Mouse (Mus musculus) common myeloid progenitor, adult 5-6 weeks (primary cell): ENCODE data around the gene Tyrp1. TPM values are rescaled to one million over a fixed set of nuclear protein-coding genes. Genes with fewer than 3 reads are reported as not detected.

Source experiments
- ATAC-seq: replicated peaks from 2 replicates; pipeline ENCODE4 v1.8.0; 2016; ENCODE audit warnings: low read depth, mild to moderate bottlenecking, moderate TSS enrichment, inconsistent platforms; ENCODE audit not compliant: poor library complexity, severe bottlenecking
- total RNA-seq: library from RNA; stranded (forward); fragments of 200-1000, 187-1606 nt; gene quantifications from 2 replicates; pipeline ENCODE4 v1.2.3, GENCODE M21; 2017

The Tyrp1 gene
- total RNA-seq, 1 experiment from 2014 or later, result not detected

DNA sequence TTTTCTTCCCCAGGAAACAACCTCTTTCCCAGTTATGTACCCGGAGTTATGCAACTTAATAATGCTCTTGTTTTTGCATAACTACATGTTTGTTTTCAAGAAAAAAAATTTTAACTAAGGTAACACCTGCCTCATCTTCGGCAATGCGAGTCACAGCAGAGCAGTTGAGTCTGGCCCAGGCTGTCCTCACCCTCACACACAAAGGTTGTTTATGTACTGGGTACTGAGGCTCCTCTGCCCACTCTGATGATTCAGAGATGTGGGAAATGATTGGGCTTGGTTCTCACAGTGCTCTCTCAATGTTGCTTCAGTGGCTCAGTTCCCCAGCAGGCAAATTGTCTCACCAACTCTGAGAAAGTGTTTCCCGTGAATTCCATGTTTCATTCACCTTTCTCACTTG, 52.7 kb downstream of the Tyrp1 start:
- no peak for ATAC-seq

DNA sequence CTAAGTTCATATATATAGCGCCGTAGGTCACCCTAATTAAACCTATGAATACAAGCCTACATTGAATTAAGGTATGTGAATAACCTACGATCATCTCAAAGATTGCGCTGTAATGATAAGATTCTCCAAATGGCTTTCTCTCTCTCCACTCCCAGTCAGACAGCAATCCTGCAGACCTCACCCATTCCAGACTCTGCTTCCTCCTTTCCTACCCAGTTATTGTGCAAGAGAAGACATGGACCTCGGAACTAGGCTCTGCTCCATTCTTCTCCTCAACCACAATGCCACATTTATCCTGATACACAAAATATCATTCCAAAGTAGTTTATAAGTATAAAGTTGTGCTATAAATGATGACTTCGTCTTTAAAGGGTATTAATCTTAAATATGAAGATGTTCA, 57.1 kb downstream of the Tyrp1 start:
- ATAC-seq, result no peak

DNA sequence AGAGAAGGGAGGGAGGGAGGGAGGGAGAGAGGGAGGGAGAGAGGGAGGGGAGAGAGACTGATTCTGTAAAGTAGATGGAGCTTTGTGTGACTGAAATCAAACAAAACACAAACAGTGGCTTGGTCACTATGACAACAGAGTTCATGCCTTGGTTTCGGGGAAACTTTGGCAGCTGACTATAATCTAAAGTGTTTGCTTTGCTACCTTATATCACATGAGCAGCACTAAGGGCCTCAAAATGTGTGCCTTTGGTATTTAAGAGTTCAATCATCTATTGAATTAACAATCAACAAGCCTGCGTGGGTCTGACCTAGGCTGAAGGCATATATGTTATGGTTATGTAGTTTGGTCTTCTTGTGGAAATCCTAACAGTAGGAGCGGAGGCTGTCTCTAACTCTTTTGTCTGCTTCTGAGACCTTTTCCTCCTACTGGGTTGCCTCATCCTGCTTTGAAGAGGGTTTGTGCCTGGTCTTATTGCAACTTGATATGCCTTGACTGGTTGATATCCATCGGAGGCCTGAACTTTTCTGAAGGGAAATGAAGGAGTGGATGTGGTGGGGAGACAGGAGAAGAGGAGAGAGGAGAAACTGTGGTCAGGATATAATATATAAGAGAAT, 61.5 kb downstream of the Tyrp1 start:
- no peak for ATAC-seq

Other genes starting within 250 kb of the Tyrp1 start
- not detected in 2 replicates for gene Lurap1l, start 76.5 kb downstream of the Tyrp1 start, total RNA-seq